Mouse (Mus musculus): ENCODE results near the gene Kif1a.

Gene Kif1a

DNA sequence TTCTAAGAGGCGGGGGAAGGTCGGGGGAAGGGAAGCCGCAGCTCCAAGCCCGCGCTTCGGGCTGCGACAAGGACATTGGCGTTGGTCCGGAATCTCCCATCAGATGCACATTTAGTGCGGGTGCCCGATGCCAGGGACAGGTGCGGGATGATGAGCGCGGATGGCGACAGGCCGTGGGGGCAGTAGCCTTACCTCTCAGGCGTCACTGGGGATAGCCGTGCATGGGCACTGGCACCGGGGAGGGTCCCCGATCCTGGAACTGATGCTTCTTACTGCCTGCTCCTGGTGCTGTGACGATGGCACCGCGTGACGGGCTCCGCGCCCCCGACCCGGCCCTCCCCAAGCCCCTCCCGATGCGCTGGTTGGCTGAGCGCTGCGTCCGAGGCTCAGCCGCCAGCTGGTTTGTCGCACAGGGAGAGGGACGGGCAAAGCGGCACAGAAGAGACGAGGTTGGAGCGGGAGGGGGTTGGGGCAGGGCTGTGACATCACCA lies at the start of gene Kif1a:
TSS of gene Kif1a (minus strand) at position 381 of the 491 bp plus-strand sequence.
- DNase-seq (ENCODE audit: low read depth, low spot score): no peak

DNA sequence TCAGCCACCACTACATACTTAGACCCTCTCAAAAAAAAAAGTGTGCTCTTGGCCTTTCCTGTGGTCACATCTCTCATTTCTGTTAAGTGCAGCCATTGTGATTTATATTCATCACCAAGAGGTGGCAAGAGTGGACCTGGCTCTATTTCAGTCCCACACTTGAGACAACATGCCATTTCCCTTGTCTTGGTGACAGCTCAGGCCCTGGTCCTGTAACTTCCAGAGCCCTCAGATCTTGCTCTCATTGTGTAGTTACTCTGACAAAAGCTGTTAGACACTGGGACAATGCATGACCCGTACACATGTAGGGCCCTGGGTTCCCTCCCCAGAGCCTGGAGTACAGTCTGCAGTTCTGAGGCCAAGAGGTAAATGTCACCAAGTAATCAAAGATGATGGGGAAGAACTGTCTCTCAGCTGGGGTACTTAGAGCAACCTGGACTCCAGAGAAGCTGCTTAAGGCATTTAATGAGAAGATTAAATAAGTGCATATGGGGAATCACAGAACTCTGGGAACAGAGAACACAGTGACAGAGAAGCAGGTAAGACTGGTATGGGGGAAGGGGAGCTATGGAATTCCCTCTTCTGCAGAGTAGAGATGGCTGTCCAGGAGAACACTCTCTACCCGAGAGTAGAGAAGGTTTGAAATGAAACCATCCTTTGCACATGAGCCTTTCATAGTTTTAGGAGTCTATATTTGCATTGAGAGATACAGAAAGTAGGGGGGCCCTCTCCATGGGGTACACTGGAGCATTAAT lies 49.3 kb upstream of the Kif1a start:
- DNase-seq (ENCODE audit: low read depth, low spot score): no peak

- DNase-seq (ENCODE audit: low read depth, low spot score): no peak
Observed at GRCm38 (mm10) chr1:93144176-93144575, 42.4 kb upstream of the Kif1a start.

DNA sequence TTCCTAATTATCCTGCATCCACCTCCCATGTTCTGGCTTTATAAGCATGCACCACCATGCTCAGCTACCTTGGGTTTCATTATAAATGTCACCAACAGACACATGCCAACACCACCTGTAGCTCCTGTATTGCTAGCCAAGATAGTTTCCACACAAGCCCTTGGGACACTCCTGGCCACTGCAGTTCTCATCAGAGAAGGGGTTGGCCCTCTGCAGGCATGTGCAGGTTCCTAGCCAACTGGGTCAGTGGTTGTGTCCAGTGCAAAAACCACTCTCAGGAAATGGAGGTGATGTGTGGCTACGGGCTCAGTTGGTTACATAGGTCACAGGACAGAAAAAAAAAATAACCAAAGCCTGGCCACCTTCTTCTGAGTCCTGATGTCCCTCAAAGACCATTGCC lies 41.1 kb upstream of the Kif1a start:
- DNase-seq (ENCODE audit: low read depth, low spot score): no peak

GRCm38 (mm10) chr1:93139713-93140112 lies 38.0 kb upstream of the Kif1a start:
- peak; percentile 72 for DNase-seq (ENCODE audit: low read depth, low spot score)

DNA sequence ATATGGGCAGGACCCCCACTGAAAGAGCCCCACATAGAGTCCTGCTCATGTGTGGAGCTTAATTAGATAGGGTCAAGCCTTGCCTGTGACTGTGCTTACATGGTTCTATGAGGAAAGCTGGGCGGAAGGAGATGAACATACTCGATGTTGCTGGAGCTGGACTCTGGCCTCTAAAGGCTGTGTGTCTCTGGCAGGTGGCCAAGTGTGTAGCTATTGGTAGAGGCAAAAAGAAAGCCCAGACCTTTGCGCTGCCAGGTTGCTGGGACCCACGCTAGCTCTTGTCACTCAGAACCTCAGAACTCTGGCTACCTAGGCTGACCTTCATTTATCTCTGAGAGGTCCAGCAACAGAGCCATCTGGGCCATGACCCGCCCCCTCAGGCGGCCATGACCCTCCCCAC lies 36.8 kb upstream of the Kif1a start:
- no peak for DNase-seq (ENCODE audit: low read depth, low spot score)

GRCm38 (mm10) chr1:93135036-93135526 lies 33.3 kb upstream of the Kif1a start, which contains the start of gene Agxt:
Agxt (plus strand) TSS chr1:93135240.
- DNase-seq (ENCODE audit: low read depth, low spot score): no peak

DNA sequence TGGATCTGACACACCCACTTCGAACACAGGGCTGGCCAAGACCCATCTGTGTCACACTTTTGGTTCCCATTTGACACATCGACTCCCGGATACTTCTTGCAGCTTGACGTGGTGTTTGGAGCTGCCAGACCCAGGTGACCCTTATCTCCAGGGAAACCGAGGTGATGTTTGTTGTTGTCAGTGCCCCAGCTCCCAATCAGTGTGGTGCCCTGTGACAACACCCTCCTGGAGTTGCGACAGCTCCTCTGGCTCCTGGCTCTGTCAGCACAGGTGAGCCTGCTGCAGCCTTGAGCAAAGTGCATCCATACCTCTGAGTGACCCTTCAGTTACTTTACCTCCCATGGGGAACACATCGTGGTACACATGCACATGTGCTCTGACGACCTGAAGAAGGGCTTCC lies 30.9 kb upstream of the Kif1a start:
- DNase-seq (ENCODE audit: low read depth, low spot score): no peak

DNA sequence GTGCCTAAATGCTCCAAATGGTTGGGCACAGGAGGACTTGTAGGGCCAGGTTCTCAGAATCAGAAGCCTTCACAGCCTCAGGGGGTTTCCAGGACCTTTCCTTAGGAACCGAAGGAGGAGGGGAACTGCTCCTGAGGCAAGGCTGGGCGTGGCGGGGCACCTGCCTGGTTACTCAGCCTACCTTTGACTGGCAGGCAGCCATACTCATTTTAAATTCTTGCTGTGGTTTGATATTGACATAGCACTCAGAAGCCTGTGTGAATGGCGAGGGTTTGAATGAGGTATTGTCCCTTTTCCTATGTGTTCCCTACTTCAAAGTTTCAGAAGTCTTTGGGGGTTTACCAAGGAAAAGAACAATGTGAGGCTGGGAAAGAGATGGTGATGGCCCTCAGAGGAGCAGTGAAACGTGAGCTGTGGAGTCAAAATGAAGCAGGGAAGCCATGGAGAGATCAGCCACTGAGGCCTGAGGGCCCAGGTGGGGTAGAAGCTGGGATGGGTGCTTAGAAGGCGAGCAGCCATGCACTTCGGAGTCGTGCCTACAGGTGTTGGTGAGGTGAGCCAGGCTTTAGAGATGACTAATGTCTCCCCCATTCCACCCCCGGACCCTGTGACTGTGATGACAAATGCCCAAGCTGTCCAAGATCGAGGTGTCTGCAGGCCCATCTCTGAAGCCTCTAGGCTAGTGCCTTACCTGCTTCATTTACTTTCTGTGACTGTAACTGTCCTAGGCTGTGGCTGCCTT lies 28.7 kb upstream of the Kif1a start:
- DNase-seq (ENCODE audit: low read depth, low spot score): no peak

DNA sequence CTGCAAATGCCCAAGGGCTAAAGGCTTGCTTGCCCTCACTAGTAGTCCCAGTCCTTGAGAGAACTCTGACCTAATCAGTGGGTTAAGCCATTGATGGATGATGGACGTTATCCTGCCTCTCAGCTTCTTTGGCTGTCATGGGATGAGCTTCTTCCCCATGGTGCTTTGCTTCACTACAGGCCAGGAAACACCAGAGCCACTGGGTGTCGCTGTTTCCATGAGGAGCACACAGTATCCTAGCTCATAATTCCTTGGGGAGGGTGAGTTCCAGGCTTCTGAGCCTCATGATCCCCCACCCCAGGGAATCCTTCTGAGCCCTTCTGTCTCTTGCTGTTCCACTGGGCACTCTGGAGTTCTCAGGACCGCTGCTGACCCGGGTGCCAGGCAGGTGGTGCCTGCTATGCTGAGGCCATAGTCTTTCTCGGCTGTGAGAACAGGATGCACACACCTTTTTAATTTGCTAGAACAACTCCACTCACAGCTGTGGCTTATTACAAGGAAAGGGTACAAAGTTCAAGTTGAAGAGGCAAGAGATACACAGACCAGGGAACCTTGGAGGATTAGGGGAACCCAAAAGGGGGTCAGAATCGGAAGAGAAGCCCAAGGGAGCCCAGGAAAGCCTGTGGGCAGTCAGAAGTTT lies 27.1 kb upstream of the Kif1a start:
- DNase-seq (ENCODE audit: low read depth, low spot score): peak; percentile 86

DNA sequence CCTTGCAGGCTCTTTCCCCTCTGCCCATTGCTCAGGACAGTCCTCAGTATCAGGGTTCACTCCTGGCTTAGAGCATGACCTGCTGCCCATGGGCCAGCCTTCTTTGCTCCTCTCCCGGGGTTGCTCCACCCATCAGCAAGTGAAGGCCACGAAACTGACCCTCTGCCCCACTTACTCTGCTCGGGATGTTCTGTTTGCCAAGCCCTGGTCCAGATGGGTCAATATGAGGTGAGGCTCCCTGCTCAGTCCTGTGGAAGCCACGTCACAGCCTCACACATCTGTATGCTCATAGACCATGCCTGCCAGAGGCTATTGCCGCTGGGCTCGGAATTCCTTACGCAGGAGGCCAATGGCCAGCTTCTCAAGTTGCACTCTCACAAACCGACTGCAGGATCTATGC lies 26.5 kb upstream of the Kif1a start:
- no peak for DNase-seq (ENCODE audit: low read depth, low spot score)

- peak; percentile 76 for DNase-seq (ENCODE audit: low read depth, low spot score)
Observed at GRCm38 (mm10) chr1:93125256-93125655, 23.5 kb upstream of the Kif1a start.

DNA sequence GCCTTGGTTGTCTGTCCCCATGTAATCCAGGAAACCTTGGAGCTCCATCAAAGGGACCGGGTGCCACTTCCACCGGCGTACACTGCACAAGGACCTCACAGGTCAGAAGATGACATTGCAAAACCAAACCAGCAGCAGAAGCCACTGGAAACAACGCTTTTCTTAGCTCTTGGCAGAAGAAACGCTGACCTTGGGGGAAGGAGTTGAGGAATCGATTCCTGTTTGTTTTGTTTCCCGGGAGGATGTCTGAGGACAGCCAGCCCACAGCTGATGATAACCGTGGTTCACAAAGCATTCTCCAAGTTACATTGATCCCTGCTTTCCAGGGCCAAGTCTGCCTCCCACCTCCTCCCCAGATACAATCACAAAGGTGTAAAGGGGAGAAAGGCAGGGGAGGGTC lies 22.3 kb upstream of the Kif1a start:
- DNase-seq (ENCODE audit: low read depth, low spot score): no peak

DNA sequence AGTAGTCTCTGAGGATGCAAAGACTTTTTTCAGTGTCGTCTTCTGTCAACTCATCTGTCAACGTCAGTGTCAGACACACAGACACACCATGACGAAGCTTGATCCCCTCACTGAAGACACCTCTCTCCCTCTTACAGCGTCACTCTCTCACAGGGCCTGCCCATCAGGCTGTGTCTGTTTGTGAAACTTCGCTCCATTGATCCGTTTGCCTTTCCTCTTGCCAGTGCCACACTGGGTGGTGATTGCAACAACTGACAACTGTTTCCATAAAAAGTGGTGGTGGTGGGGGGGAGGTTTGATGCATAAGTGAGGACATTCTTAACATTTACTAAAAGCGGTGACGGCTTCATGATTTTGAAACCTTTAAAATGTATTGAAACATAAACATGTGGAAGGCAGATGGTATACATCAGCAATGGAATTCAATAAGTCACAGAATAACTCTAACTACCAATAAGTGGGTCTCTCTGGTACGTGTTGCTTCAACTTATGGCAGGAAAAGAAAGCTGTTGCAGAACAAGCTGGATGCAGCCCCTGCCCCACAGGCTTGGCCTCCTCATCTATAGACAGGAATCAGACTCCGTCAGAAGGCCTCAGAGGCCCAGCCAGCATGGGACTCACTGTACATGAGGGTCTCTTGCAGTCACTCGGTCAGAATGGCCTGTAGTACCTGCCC lies 21.6 kb upstream of the Kif1a start:
- no peak for DNase-seq (ENCODE audit: low read depth, low spot score)

DNA sequence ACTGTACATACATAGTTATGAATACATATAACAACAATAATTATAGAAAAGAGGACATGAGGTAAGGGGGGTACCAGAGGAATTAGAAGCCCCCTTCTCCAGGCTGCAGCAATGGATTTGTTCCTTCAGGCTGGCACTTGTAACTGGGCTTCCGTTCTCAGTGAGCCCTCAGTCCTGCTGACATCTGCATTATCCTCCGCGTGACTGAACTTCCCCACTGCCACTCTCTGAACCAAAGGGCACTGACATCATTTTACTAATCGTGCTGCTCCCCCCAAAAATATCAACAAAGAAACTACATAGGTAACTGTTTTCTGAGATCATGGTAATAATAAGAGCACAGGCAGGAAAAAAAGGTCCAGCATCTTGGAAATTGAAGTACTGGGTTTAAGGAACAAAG lies 17.1 kb upstream of the Kif1a start:
- no peak for DNase-seq (ENCODE audit: low read depth, low spot score)

GRCm38 (mm10) chr1:93115471-93115870 lies 13.7 kb upstream of the Kif1a start:
- no peak for DNase-seq (ENCODE audit: low read depth, low spot score)

DNA sequence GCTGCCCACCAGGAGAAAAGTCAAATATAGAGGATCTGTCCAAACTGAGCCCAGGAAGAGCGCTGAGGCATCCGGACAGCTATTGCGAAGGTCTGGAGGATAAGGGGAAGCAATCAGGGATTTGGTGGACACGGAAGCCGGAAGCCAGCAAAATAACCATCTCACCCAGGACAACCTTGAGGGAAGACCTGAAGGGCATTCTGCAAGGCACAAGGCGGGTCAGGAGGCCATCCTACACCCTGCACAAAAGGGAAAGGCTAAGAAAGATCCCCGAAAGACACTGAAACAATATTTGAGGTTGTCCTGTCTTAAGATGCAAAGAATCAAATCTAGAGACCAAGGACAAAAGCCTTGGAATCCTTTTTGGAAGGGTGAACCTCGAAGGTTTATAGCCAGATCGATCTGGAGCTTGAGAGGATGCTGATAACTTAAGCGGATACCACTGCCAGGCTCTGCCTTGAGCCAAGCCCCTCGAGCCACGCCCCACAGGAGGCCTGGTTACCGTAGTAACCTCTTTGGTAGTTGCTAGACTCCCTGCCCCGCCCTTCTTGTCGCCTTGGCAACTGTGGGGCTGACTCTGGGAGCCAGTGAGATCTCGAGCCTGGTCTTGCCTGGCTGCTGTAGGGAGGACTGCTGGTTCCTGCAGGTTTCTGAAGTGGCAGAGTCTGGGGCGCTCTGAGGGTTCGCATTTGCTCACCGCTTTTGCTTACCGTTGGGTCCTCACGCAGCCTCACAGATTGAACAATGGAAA lies 13.1 kb upstream of the Kif1a start:
- DNase-seq (ENCODE audit: low read depth, low spot score): peak; percentile 77

GRCm38 (mm10) chr1:93102700-93103099 lies 949 bp upstream of the Kif1a start:
- DNase-seq (ENCODE audit: low read depth, low spot score): no peak

- no peak for DNase-seq (ENCODE audit: low read depth, low spot score)
Observed at GRCm38 (mm10) chr1:93100576-93101491, 917 bp downstream of the Kif1a start.

DNA sequence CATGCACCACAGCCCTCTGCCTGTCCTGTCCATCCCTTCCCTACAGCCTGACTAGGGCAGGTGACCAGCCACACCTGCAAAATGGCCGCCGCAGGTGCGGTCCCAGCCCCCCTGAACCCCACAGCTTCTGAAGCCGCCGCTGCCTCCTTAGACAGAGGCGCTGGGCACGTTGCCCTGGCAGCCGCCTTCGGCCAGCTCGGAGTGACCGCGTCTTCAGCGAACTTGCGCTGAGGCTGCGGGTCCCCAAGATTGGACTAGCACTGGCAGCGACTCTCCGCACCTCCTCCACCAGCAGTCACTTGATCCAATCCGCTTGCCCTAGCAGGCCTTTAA lies 1.5 kb downstream of the Kif1a start:
- DNase-seq (ENCODE audit: low read depth, low spot score): no peak

All from 3T3-L1 (cell line).